Mouse (Mus musculus): ENCODE measurements around the gene Vti1a.

DNA sequence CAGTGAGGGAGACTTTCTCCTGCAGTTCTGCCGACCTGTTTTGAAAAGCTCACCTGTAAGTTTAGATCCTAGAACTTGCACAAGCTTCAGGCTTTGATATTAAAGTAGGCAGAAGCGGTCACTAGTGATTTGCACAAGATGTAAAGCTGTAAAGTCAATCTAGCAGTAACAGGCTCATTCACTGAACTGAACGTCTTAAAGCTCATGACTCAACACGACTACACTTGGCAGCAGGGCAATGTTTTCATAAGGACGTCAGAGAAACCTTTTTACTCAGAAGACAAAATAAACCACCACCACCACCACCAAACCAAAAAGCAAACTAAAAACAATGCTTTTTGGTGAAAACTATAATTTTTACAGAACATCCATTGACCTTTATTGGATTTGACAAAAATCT, 18.1 kb upstream of the Vti1a start:
- no peak for TF ChIP-seq CTCF (IDR thresholded peaks at IDR 0.05; ENCODE audit: low read depth)
- no peak for TF ChIP-seq EP300 (IDR thresholded peaks at IDR 0.05; ENCODE audit: low read depth)
